Mouse (Mus musculus) effector memory CD4-positive, alpha-beta T cell, adult 5 months (primary cell): ENCODE results near the gene Aqr. TPM values are rescaled to one million over a fixed set of nuclear protein-coding genes. Genes with fewer than 3 reads are reported as not detected.

Experiments used
- polyA plus RNA-seq: library from polyadenylated mRNA; unstranded; fragments of 100-300 nt; shearing (Covaris generic); gene quantifications from one replicate; pipeline ENCODE4 v1.2.1, GENCODE M21; 2017

Aqr gene
- polyA plus RNA-seq: 66.3 TPM

GRCm38 (mm10) chr2:114186924-114187323 is at the start of gene Aqr:
TSS of gene Aqr (minus strand) at chr2:114187024.

GRCm38 (mm10) chr2:114200932-114201559 is 14.2 kb upstream of the Aqr start, which contains the start of gene Zfp770:
TSS of gene Zfp770 (minus strand) at chr2:114201469.

GRCm38 (mm10) chr2:114052696-114053598 is 133.9 kb downstream of the Aqr start, which contains the start of gene Actc1:
TSS of gene Actc1 (minus strand) at chr2:114053548.

Other genes with a start within 250 kb of the Aqr start
- gene Gjd2, start 173.4 kb downstream of the Aqr start, polyA plus RNA-seq: not detected
- gene Actc1, start 133.5 kb downstream of the Aqr start, polyA plus RNA-seq: not detected
- gene Zfp770, start 14.4 kb upstream of the Aqr start, polyA plus RNA-seq: 1.5 TPM